Mouse (Mus musculus) lung, embryonic 16.5 days (tissue): ENCODE measurements around the gene Vipas39. TPM values are rescaled to one million over a fixed set of nuclear protein-coding genes. Genes with fewer than 3 reads are reported as not detected.
"Not testable (repeated sequence)": the region's sequence is repeated elsewhere in the genome, so short reads cannot be mapped to it uniquely, and the experiment has no call there.

Source experiments
- ATAC-seq: fragments of 200-750 bp; cut with Nextera tagmentation; 2 replicates; pipeline ENCODE4 v1.8.0; 2017; ENCODE audit warnings: low read depth, mild to moderate bottlenecking, moderate library complexity
- H3K27ac ChIP-seq: fragments of 300-500 bp; sonication (generic); 2 replicates; pipeline ENCODE4 v1.5.1; 2014; ENCODE audit warnings: mild to moderate bottlenecking, control low read depth, low read length
- H3K27me3 ChIP-seq: fragments of 300-500 bp; sonication (generic); 2 replicates; pipeline ENCODE4 v1.6.1; 2014; ENCODE audit warnings: low read depth, low read length, mixed read lengths; ENCODE audit not compliant: control insufficient read depth, insufficient read depth
- H3K36me3 ChIP-seq: fragments of 300-500 bp; sonication (generic); 2 replicates; pipeline ENCODE4 v1.6.1; 2014; ENCODE audit warnings: low read length; ENCODE audit not compliant: control insufficient read depth, insufficient read depth
- H3K4me1 ChIP-seq: fragments of 300-500 bp; sonication (generic); replicated peaks from 2 replicates; pipeline ENCODE4 v1.6.1; 2014; ENCODE audit warnings: low read length, mixed read lengths; ENCODE audit not compliant: control insufficient read depth, insufficient read depth
- H3K4me2 ChIP-seq: fragments of 300-500 bp; sonication (generic); 2 replicates; pipeline ENCODE4 v1.6.1; 2014; ENCODE audit warnings: low read depth, low read length, control low read depth
- H3K4me3 ChIP-seq: fragments of 300-500 bp; sonication (generic); 2 replicates; pipeline ENCODE4 v1.5.1; 2014; ENCODE audit warnings: mild to moderate bottlenecking, low read length, control low read depth
- H3K9ac ChIP-seq: fragments of 300-500 bp; sonication (generic); 2 replicates; pipeline ENCODE4 v1.6.1; 2014; ENCODE audit warnings: low read length, control low read depth
- H3K9me3 ChIP-seq: fragments of 300-500 bp; sonication (generic); 2 replicates; pipeline ENCODE4 v1.6.1; 2016; ENCODE audit warnings: low read length; ENCODE audit not compliant: control insufficient read depth
- WGBS: fragments of 180-500 bp; shearing (Covaris S2); extraction: QIAGEN DNeasy Blood & Tissue Kit; methylation state at CpG from one replicate; pipeline ENCODE4 v1.1.7; 2014; 5-methylcytosine and 5-hydroxymethylcytosine counted together
- polyA plus RNA-seq: library from polyadenylated mRNA; unstranded; fragments of >200 nt; fragmentation: Nextera tagmentation; extraction: Ambion mirVana; gene quantifications from 2 replicates; pipeline ENCODE4 v1.2.1, GENCODE M21; 2015

Gene Vipas39
- polyA plus RNA-seq, 1 experiment from 2014 or later: 40.8 TPM

- peak; percentile 80 for ATAC-seq
- Histone ChIP-seq H3K9me3 (no peaks in the 10 kb centered on the region), H3K27me3 (no peaks in the 10 kb centered on the region), H3K27ac (no peak overlapping the region), H3K4me1 (peaks cover 3% of the 10 kb centered on the region), H3K36me3 (peaks cover 24% of the 10 kb centered on the region), H3K9ac (no peak overlapping the region), H3K4me2 (no peak overlapping the region), H3K4me3 (no peak overlapping the region)
- WGBS: 10% methylated on average over 6 of the region's 6 CpGs
Measured at GRCm38 (mm10) chr12:87278118-87278730, 12.2 kb upstream of the Vipas39 start.

GRCm38 (mm10) chr12:87277251-87277650 is 11.2 kb upstream of the Vipas39 start:
- 75% methylated on average over 4 of the region's 4 CpGs for WGBS
- H3K9ac ChIP-seq, H3K9me3 ChIP-seq, H3K27ac ChIP-seq, H3K4me2 ChIP-seq, ATAC-seq, H3K27me3 ChIP-seq, H3K4me1 ChIP-seq, H3K4me3 ChIP-seq: not testable (repeated sequence)
- peaks cover 33% of the 10 kb centered on the region for H3K36me3 ChIP-seq

GRCm38 (mm10) chr12:87274853-87275831 is 9.1 kb upstream of the Vipas39 start:
- Histone ChIP-seq H3K27ac (no peak overlapping the region), H3K4me2 (no peak overlapping the region), H3K27me3 (no peaks in the 10 kb centered on the region), H3K9me3 (no peaks in the 10 kb centered on the region), H3K9ac (no peak overlapping the region), H3K4me3 (no peak overlapping the region), H3K4me1 (peaks cover 3% of the 10 kb centered on the region), H3K36me3 (peaks cover 46% of the 10 kb centered on the region)
- ATAC-seq: no peak
- WGBS: 83% methylated on average over 9 of the region's 9 CpGs

GRCm38 (mm10) chr12:87267682-87268081 is 1.6 kb upstream of the Vipas39 start:
- Histone ChIP-seq H3K9ac (peak overlapping the region; percentile 96), H3K36me3 (peaks cover 29% of the 10 kb centered on the region), H3K4me3 (peak overlapping the region; percentile 96), H3K27ac (no peak overlapping the region), H3K9me3 (no peaks in the 10 kb centered on the region), H3K4me1 (peaks cover 14% of the 10 kb centered on the region), H3K27me3 (no peaks in the 10 kb centered on the region), H3K4me2 (peak overlapping the region; percentile 87)
- no peak for ATAC-seq
- 13% methylated on average over 4 of the region's 4 CpGs for WGBS

- Histone ChIP-seq H3K4me3 (peak overlapping the region; percentile 96), H3K27ac (peak overlapping the region; percentile 92), H3K9me3 (no peaks in the 10 kb centered on the region), H3K9ac (peak overlapping the region; percentile 96), H3K4me2 (peak overlapping the region; percentile 87), H3K36me3 (peaks cover 26% of the 10 kb centered on the region), H3K4me1 (peaks cover 14% of the 10 kb centered on the region), H3K27me3 (no peaks in the 10 kb centered on the region)
- WGBS: under 1% methylated on average over 31 of the region's 31 CpGs
- peak; percentile 56 for ATAC-seq
Measured at GRCm38 (mm10) chr12:87266827-87267603, 959 bp upstream of the Vipas39 start.

GRCm38 (mm10) chr12:87265444-87265843 is 612 bp downstream of the Vipas39 start:
- no peaks in the 10 kb centered on the region for H3K27me3 ChIP-seq

GRCm38 (mm10) chr12:87260562-87260961 is 5.5 kb downstream of the Vipas39 start:
- WGBS: 92% methylated on average over 8 of the region's 8 CpGs
- H3K27me3 ChIP-seq: no peaks in the 10 kb centered on the region
- no peak overlapping the region for H3K4me3 ChIP-seq
- 0 out of 2 replicates have a peak, but pooled peaks cover 6% of the 10 kb centered on the region for H3K4me1 ChIP-seq
- H3K36me3 ChIP-seq: peaks cover 33% of the 10 kb centered on the region
- H3K9ac ChIP-seq: no peak overlapping the region
- no peak overlapping the region for H3K4me2 ChIP-seq
- H3K9me3 ChIP-seq: no peaks in the 10 kb centered on the region
- H3K27ac ChIP-seq: no peak overlapping the region
- ATAC-seq: no peak

More at GRCm38 (mm10) chr12:87265444-87265843, 612 bp downstream of the Vipas39 start:
- H3K9ac ChIP-seq: peak overlapping the region; percentile 72
- ATAC-seq: no peak
- H3K27ac ChIP-seq: peak overlapping the region; percentile 62
- peaks cover 14% of the 10 kb centered on the region for H3K4me1 ChIP-seq
- H3K4me2 ChIP-seq: peak overlapping the region; percentile 83
- H3K9me3 ChIP-seq: no peaks in the 10 kb centered on the region
- 21% methylated on average over 11 of the region's 11 CpGs for WGBS
- peaks cover 26% of the 10 kb centered on the region for H3K36me3 ChIP-seq
- H3K4me3 ChIP-seq: peak overlapping the region; percentile 96

GRCm38 (mm10) chr12:87256629-87257028 is 9.4 kb downstream of the Vipas39 start:
- H3K36me3 ChIP-seq: peaks cover 43% of the 10 kb centered on the region
- no peaks in the 10 kb centered on the region for H3K4me1 ChIP-seq
- no peak overlapping the region for H3K27ac ChIP-seq
- H3K4me2 ChIP-seq: no peak overlapping the region
- no peak overlapping the region for H3K9ac ChIP-seq
- WGBS: 90% methylated on average over 5 of the region's 5 CpGs
- ATAC-seq: no peak
- no peaks in the 10 kb centered on the region for H3K27me3 ChIP-seq
- no peak overlapping the region for H3K4me3 ChIP-seq
- H3K9me3 ChIP-seq: no peaks in the 10 kb centered on the region
